Mouse (Mus musculus): ENCODE measurements at regions not wholly inside any gene's neighbourhood (a gene's known extent, or its start where the extent isn't known, plus 50 kb on each side); places are given as distances from the start of the nearest gene placed in this dataset.

- Histone ChIP-seq H3K27me3 (no peaks in the 10 kb centered on the region), H3K4me2 (replicated peaks) (no peak overlapping the region), H3K27ac (no peak overlapping the region), H3K36me3 (no peaks in the 10 kb centered on the region), H3K4me3 (no peak overlapping the region), H3K9ac (no peak overlapping the region), H3K4me1 (no peaks in the 10 kb centered on the region), H3K9me3 (no peaks in the 10 kb centered on the region)
- ATAC-seq (ENCODE audit: low FRiP score, low read depth): no peak
- WGBS: 49% methylated on average over 3 of the region's 3 CpGs
These were observed 194.5 kb upstream of the Paip1 start for GRCm38 (mm10) chr13:119233869-119234268.

- no peak for ATAC-seq (ENCODE audit: low FRiP score, low read depth)
- Histone ChIP-seq H3K9ac (no peak overlapping the region), H3K4me2 (replicated peaks) (no peak overlapping the region), H3K4me1 (no peaks in the 10 kb centered on the region), H3K27ac (no peak overlapping the region), H3K27me3 (no peaks in the 10 kb centered on the region), H3K36me3 (no peaks in the 10 kb centered on the region), H3K4me3 (no peak overlapping the region), H3K9me3 (no peaks in the 10 kb centered on the region)
- 57% methylated on average over 3 of the region's 3 CpGs for WGBS
These were observed 186.0 kb upstream of the Paip1 start for GRCm38 (mm10) chr13:119242358-119242757.

GRCm38 (mm10) chr13:119247101-119247500, 181.3 kb upstream of the Paip1 start:
- Histone ChIP-seq H3K9ac (no peak overlapping the region), H3K27ac (no peak overlapping the region), H3K27me3 (no peaks in the 10 kb centered on the region), H3K4me2 (replicated peaks) (no peak overlapping the region), H3K4me3 (no peak overlapping the region), H3K9me3 (no peaks in the 10 kb centered on the region), H3K36me3 (no peaks in the 10 kb centered on the region), H3K4me1 (no peaks in the 10 kb centered on the region)
- no peak for ATAC-seq (ENCODE audit: low FRiP score, low read depth)
- 79% methylated on average over 2 of the region's 2 CpGs for WGBS

- Histone ChIP-seq H3K9me3 (no peaks in the 10 kb centered on the region), H3K4me2 (replicated peaks) (no peak overlapping the region), H3K27me3 (no peaks in the 10 kb centered on the region), H3K4me1 (no peaks in the 10 kb centered on the region), H3K4me3 (no peak overlapping the region), H3K9ac (no peak overlapping the region), H3K27ac (no peak overlapping the region), H3K36me3 (no peaks in the 10 kb centered on the region)
- ATAC-seq (ENCODE audit: low FRiP score, low read depth): no peak
- WGBS: 89% methylated on average over 2 of the region's 2 CpGs
These were observed 176.4 kb upstream of the Paip1 start for GRCm38 (mm10) chr13:119252006-119252405.

- Histone ChIP-seq H3K9me3 (0 out of 2 replicates have a peak, but pooled peaks cover 3% of the 10 kb centered on the region), H3K27me3 (no peaks in the 10 kb centered on the region), H3K9ac (no peak overlapping the region), H3K4me2 (replicated peaks) (no peak overlapping the region), H3K36me3 (no peaks in the 10 kb centered on the region), H3K4me3 (no peak overlapping the region), H3K27ac (no peak overlapping the region), H3K4me1 (no peaks in the 10 kb centered on the region)
- WGBS: 64% methylated on average over 6 of the region's 6 CpGs
- ATAC-seq (ENCODE audit: low FRiP score, low read depth): no peak
These were observed 172.1 kb upstream of the Paip1 start for GRCm38 (mm10) chr13:119256350-119256749.

GRCm38 (mm10) chr13:119258515-119258914, 169.9 kb upstream of the Paip1 start:
- Histone ChIP-seq H3K4me1 (no peaks in the 10 kb centered on the region), H3K9me3 (0 out of 2 replicates have a peak, but pooled peaks cover 3% of the 10 kb centered on the region), H3K27me3 (no peaks in the 10 kb centered on the region), H3K36me3 (no peaks in the 10 kb centered on the region), H3K4me2 (replicated peaks) (no peak overlapping the region), H3K27ac (no peak overlapping the region), H3K9ac (no peak overlapping the region), H3K4me3 (no peak overlapping the region)
- ATAC-seq (ENCODE audit: low FRiP score, low read depth): no peak
- WGBS: 79% methylated on average over 9 of the region's 9 CpGs

GRCm38 (mm10) chr13:119263561-119263960, 164.8 kb upstream of the Paip1 start:
- Histone ChIP-seq H3K4me3 (no peak overlapping the region), H3K27ac (no peak overlapping the region), H3K27me3 (no peaks in the 10 kb centered on the region), H3K9ac (no peak overlapping the region), H3K36me3 (no peaks in the 10 kb centered on the region), H3K4me1 (no peaks in the 10 kb centered on the region), H3K4me2 (replicated peaks) (no peak overlapping the region), H3K9me3 (0 out of 2 replicates have a peak, but pooled peaks cover under 1% of the 10 kb centered on the region)
- no peak for ATAC-seq (ENCODE audit: low FRiP score, low read depth)
- WGBS: 74% methylated on average over 2 of the region's 2 CpGs

GRCm38 (mm10) chr13:119267608-119268300, 160.6 kb upstream of the Paip1 start:
- no peak for ATAC-seq (ENCODE audit: low FRiP score, low read depth)
- Histone ChIP-seq H3K27ac (no peak overlapping the region), H3K36me3 (no peaks in the 10 kb centered on the region), H3K27me3 (no peaks in the 10 kb centered on the region), H3K9me3 (no peaks in the 10 kb centered on the region), H3K4me3 (no peak overlapping the region), H3K4me1 (no peaks in the 10 kb centered on the region), H3K4me2 (replicated peaks) (no peak overlapping the region), H3K9ac (no peak overlapping the region)
- WGBS: 84% methylated on average over 4 of the region's 4 CpGs

GRCm38 (mm10) chr13:119268301-119268675, 160.1 kb upstream of the Paip1 start:
- Histone ChIP-seq H3K4me3 (no peak overlapping the region), H3K27ac (no peak overlapping the region), H3K36me3 (no peaks in the 10 kb centered on the region), H3K9ac (no peak overlapping the region), H3K4me2 (replicated peaks) (no peak overlapping the region), H3K27me3 (no peaks in the 10 kb centered on the region), H3K4me1 (no peaks in the 10 kb centered on the region), H3K9me3 (no peaks in the 10 kb centered on the region)
- WGBS: 67% methylated on average over 10 of the region's 10 CpGs
- ATAC-seq (ENCODE audit: low FRiP score, low read depth): no peak

GRCm38 (mm10) chr13:119275500-119275899, 152.9 kb upstream of the Paip1 start:
- Histone ChIP-seq H3K4me2 (replicated peaks) (no peak overlapping the region), H3K9me3 (no peaks in the 10 kb centered on the region), H3K4me1 (no peaks in the 10 kb centered on the region), H3K36me3 (no peaks in the 10 kb centered on the region), H3K4me3 (no peak overlapping the region), H3K9ac (no peak overlapping the region), H3K27ac (no peak overlapping the region), H3K27me3 (no peaks in the 10 kb centered on the region)
- no peak for ATAC-seq (ENCODE audit: low FRiP score, low read depth)
- WGBS: 90% methylated on average over 4 of the region's 4 CpGs

- Histone ChIP-seq H3K4me2 (replicated peaks) (no peak overlapping the region), H3K36me3 (no peaks in the 10 kb centered on the region), H3K9ac (no peak overlapping the region), H3K4me1 (no peaks in the 10 kb centered on the region), H3K27me3 (no peaks in the 10 kb centered on the region), H3K27ac (no peak overlapping the region), H3K4me3 (no peak overlapping the region), H3K9me3 (no peaks in the 10 kb centered on the region)
- no peak for ATAC-seq (ENCODE audit: low FRiP score, low read depth)
- WGBS: 69% methylated on average over 13 of the region's 13 CpGs
These were observed 151.0 kb upstream of the Paip1 start for GRCm38 (mm10) chr13:119277308-119277948.

GRCm38 (mm10) chr13:119279449-119279848, 149.0 kb upstream of the Paip1 start:
- H3K27ac ChIP-seq: no peak overlapping the region
- H3K27me3 ChIP-seq: no peaks in the 10 kb centered on the region
- H3K4me1 ChIP-seq: no peaks in the 10 kb centered on the region
- H3K4me3 ChIP-seq: no peak overlapping the region
- no peak overlapping the region for H3K9ac ChIP-seq
- 92% methylated on average over 8 of the region's 8 CpGs for WGBS
- no peaks in the 10 kb centered on the region for H3K9me3 ChIP-seq
- H3K4me2 ChIP-seq (replicated peaks): no peak overlapping the region
- no peak for ATAC-seq (ENCODE audit: low FRiP score, low read depth)
- H3K36me3 ChIP-seq: no peaks in the 10 kb centered on the region

GRCm38 (mm10) chr13:119280622-119281021, 147.8 kb upstream of the Paip1 start:
- no peaks in the 10 kb centered on the region for H3K36me3 ChIP-seq
- no peaks in the 10 kb centered on the region for H3K4me1 ChIP-seq
- no peak overlapping the region for H3K4me3 ChIP-seq
- H3K27me3 ChIP-seq: no peaks in the 10 kb centered on the region
- no peak overlapping the region for H3K27ac ChIP-seq
- ATAC-seq (ENCODE audit: low FRiP score, low read depth): no peak
- no peak overlapping the region for H3K4me2 ChIP-seq (replicated peaks)
- H3K9me3 ChIP-seq: no peaks in the 10 kb centered on the region
- WGBS: 62% methylated on average over 5 of the region's 5 CpGs
- H3K9ac ChIP-seq: no peak overlapping the region

All from limb, embryonic 13.5 days (tissue).